Mouse (Mus musculus): Measurements from ENCODE around the gene 4931422A03Rik. TPM values are rescaled to one million over a fixed set of nuclear protein-coding genes. Genes with fewer than 3 reads are reported as not detected.
"Not testable (repeated sequence)": the region's sequence is repeated elsewhere in the genome, so short reads cannot be mapped to it uniquely, and the experiment has no call there.

The 4931422A03Rik gene
- total RNA-seq, 2 experiments from 2014 or later, result not detected

DNA sequence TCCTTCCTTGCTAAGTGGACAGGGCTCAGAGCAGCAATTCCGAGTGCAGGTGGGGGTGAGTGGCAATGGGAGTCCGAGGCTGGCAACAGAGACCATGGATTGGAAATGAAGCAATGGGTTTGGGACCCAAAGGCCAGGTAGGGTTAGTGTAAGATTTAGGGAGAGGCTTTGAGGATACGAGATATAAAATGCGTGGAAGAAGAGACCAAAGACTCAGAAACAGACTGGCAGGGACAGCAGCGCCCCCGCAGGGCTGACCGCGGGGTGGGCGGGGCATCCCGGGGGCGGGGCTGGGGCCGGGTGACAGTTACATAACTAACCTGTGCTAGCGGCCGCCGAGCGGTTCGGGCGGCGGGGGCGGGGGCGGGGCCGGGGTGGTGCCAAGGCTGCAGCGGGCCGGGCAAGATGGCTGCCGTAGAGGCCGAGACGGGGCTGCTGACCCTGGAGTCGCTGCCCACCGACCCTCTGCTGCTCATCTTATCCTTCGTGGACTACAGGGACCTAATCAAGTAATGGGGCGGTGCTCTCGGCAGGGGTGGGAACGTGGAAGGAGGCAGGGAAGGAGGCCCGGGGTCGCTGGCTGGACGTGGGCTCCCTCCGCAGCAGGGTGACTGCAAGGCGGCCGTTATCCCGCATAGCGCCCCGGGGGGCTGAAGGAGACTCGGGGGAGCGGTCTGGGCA is 563 bp downstream of the 4931422A03Rik start, which contains the start of gene Fbxo3:
Gene Fbxo3, plus strand, starts transcription at position 264 of the 681 bp plus-strand sequence.
- DNase-seq, result peak; percentile 93

DNA sequence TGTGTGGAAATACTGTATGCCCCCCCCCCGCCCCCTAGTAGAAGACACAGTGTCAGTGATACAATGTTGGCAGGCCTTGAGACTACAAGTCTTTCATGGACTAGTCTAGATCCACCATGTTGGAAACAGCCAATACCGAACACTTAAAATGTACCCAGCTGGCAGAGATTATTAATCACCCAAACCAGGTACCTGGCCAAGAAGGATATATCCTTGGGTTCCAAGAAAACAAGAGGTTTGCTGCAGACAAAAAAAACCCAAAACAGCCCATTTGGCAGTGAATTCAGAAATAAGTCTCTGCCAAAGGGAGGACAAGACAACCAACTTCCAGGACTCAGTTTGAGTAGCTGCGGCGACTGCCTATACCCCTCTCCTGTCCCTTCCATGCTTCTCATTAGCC is 3.5 kb downstream of the 4931422A03Rik start:
- no peak for DNase-seq

DNA sequence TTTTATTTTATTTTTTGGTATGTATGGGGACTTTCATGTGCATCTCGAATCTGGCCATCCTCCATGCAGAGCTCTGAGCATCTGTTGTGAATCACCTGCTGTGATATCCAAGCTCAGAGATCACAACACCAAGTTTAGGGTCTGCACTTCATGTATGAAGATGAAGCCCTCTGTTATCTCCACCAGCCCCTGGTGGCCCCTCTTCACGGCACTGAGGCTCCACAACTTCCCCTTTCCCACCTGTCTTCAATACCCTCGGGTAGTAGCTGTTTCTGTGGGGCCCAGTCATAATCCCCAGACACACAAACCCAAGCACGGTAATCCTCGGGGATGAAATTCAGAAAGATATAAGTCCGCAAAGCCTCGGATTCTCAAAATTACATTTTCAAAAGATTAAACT is 5.1 kb downstream of the 4931422A03Rik start:
- no peak for DNase-seq

DNA sequence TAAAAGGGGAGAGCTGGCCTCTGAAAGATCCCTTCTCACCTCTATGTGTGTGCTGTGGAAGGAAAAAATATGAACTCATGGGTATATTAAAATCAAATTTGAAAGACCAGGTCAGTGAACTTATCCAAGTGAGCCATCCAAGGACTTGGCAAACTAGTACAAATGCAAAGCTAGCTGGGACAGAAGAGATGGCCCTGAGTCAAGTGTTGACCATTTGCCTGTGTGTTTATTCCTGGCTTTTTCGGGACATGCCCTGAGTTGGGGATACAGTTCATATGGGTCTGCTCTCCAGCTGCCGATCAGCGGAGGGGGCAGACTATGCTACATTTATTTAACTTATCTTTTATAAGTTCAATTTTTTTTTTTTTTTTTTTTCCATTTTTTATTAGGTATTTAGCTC is 19.3 kb downstream of the 4931422A03Rik start:
- DNase-seq, result not testable (repeated sequence)

DNA sequence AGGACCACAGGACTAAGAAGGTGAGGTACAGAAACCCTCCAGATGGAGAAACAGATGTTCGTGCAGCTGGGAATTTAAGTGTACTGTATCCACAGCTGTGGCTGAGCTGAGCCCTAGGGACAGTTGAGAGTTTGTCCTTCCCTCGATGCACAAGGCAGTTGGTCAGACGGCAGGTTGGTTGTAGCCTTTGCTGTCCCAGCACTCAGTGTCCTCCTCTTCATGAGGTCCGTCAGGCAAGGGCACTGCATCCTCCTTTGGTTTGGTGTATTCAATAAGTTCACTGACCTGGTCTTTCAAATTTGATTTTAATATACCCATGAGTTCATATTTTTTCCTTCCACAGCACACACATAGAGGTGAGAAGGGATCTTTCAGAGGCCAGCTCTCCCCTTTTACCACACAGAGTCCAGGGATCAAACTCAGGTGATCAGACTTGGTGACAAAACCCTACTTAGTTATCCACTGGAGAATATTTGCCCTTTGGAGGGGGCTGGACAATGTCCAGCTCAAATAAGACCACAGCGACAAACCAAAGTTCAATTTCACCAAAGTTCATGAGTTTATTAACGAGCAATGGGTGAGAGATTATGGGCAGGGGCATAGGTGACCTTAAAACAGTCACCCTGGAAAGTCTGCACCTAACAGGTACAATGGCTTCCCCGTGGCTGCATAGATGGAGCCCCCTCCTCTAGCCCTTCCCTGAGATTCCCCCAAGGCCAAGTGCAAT is 20.2 kb downstream of the 4931422A03Rik start:
- no peak for DNase-seq

DNA sequence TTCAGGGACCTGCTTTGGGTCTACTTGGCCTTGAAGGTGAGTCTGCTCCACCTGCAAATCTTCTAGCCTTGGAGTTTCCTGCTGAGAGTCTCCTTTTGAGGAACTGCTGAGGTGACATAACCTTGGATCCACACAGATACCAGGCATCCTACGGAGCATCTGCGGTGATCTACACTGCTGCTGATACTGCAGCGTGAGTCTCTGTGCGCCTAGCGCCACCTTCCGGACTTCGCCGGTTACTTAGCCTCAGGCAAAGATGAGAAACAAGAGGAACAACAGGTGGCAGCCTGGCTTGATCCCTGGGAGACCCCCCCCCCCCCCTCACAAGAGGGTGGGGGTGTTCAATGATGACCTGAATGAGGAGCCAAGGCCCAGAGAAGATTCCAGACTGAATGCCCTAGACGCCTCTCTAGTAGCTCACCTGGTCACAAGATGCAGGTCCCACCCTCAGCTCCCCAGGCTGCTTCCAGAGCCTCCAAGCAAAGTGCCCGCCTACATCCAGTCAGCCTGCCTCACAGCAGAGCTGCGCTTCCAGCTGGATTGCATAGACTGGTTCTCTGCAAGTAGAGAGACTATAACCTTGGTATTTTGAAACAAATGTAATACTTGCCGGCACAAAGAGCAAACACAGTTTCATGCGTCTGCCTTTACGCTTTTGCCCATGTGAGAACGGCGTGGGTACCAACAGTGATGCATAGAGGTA is 25.3 kb downstream of the 4931422A03Rik start:
- no peak for DNase-seq

DNA sequence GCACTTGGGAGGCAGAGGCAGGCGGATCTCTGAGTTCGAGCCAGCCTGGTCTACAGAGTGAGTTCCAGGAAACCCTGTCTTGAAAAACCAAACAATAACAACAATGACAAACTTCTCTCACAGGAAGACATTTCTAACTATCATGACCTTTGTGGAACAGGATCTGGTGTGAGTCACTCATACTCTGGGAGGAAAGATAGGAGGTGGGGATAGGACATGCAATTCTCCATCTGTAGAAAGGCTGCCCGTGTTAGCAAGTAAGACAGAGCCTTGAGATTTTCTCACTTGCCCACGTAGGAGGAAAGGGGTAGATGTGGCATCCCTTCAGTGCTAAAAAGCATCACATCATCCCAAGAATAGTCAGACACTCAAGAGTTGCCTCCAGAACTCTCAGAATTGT is 26.3 kb downstream of the 4931422A03Rik start:
- DNase-seq, result no peak

DNA sequence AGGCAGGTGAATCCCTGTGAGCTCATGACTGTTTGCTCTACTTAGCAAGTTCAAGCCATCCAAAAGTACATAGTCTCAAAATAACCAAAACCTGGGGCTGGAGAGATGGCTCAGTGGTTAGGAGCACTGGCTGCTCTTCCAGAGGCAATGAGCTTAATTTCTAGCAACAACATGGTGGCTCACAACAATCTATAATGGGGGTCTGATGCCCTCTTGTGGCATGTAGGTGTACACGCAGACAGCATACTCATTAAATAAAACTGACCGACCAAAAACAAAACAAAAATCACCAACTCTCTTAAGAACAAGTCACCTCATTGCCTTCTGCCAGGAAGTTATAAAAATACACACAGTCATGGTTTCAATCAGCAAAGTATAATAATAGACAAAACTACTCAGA is 27.1 kb downstream of the 4931422A03Rik start:
- no peak for DNase-seq

DNA sequence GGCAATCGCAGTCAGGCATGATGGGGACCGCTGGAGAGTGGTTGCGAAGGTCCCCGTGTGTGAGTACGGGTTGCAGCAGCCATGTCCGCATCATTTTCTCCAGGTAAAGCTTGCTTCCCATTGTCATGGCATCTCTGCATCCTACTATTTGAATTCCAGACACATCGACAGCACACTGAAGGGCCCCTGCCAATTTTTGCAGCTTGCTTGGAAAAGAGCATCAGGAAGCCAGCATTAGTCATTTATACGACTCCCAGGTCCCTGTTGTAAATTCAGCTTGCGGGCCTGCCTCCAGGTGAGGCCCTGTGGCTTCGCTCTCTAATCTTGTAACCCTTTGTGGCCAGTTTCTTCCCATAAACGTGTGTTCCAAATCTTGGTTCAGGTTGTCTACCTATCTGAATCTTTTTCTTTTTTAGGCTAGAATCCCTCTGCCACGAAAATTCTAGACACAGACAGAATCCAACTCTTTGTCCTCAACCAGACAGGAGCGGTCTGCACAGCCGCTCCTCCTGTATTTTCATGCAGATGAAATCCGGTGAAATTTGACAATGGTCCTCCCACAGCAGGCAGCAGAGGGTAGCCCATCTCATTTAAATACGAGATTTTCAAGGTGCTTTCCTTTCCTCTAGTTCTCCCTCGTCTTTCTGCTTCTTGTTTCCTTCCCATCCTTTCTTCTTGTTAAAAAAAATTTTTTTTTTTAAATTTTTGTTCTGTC is 35.4 kb downstream of the 4931422A03Rik start:
- DNase-seq, result no peak

DNA sequence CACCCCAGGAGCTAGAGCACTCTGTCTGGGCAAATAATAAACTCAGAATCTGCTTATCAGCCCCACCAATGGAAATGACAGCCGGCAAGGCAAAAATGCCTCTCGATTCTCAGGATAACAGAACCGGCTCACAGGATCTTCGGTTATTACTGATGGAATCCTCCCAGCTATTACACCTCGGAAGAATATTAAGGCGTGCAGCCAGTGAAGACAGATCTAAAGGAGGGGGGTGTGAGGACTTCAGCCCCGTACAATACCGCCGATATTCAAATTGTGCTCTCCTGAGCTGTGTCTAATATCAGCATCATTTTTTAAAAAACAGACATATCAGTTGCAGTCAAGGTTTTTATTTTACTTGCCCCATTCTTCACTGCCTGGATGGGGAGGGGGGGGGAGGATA is 36.0 kb downstream of the 4931422A03Rik start:
- no peak for DNase-seq

DNA sequence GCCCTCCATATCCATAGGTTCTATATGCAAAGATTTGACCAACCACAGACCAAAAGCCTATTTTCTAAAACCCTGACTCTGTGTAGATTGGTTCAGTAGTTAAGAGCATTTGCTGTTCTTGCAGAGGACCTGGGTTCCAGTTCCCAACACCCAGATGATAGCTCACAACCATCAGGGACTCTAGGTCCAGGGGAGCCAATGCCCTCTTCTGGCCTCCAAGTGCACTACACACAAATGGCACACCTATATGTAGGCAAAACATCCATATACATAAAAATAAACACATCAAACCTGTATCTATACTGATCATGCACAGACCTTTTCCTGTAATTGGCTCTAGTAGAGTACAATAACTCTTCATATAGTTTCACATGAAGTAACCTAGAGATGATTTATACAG is 36.9 kb downstream of the 4931422A03Rik start:
- DNase-seq, result no peak

DNA sequence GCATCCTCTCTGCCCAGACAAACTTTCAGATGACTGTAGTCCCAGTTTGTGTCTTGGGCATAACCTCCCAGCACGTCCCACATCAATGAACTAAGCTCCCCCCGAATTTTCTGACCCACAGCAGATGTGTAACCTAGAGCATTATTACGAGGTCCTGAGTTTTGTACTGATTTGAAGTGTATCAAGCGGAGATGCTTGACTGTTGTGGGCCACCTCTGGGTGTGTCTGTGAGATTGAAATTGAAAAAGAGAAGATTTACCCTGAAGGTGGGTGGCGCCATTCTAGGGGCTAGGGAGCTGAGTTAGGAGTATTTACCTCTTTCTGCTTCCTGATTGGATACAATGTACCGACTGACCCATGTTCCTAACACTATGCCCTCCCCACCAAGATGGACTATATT is 38.4 kb downstream of the 4931422A03Rik start:
- no peak for DNase-seq

DNA sequence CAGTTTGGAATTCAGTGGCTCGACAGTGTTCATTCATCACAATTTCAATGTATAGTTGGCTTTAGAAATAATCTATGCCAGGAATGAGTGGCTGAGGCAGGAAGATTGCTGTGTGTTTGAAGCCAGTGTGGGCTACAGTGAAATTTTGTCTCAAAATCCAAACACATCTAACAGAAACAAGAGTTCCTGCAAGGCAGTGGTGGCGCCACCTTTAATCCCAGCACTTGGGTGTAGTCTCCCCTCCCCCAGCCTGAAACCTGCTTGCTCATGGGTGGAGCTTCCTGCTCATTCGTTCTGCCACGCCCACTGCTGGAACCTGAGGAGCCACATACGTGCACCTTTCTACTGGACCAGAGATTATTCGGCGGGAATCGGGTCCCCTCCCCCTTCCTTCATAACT is 40.6 kb downstream of the 4931422A03Rik start:
- not testable (repeated sequence) for DNase-seq

DNA sequence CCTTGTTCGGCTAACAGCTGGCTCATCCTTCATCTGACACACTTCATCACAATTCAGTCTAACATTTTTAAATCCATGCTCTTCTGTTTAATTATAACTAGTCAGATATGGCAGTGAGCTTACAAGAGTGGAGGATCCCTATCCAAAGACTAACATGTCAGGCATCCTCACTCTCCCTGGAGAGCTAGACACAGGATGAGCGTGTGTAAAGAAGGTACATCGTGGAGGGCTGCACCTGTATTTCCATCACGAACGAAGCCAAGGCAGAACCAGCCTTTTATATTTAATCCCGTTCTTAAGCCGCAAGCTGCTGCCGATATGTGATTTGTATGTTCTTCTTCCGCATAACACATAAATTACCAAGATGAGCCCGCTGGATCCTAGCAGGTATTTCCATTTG is 45.0 kb downstream of the 4931422A03Rik start:
- no peak for DNase-seq

DNA sequence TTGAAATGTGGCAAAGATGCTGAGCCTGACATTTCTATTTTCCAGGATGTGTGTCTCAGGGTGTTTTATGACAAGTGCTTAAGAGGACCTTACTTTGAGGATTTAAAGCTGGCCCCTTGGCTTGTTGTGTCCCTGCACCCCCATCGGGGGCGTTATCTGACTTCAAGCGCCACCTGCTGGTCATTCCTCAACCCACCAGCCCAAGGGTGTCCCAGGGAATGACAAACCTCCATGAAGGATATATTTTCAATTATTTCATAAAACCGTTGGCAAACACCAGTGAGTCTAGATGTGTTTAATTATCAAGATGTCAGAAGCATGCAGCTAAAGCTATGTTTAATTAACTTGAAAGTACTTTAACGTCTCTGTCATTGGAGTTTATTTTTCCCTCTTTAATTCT is 45.9 kb downstream of the 4931422A03Rik start:
- DNase-seq, result peak; percentile 26

DNA sequence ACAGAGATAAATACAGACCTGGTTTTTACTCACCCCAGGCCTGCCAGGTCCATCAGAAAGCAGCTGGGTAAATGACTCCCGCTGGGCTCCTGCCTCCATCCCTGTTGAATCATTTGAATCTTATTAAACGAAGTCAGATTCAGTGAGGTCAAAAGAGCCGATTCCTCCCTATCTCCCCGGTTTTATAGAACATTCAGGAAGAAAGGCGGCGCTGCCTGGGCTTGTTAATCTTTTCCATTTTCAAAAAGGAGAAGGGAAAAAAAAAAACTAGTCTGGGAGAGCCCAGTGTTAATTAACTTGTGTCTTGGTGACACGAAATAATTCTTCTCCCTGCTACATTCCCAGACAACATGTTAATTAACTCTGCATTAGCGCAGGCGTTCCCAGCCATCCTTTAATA is 50.4 kb downstream of the 4931422A03Rik start:
- no peak for DNase-seq

DNA sequence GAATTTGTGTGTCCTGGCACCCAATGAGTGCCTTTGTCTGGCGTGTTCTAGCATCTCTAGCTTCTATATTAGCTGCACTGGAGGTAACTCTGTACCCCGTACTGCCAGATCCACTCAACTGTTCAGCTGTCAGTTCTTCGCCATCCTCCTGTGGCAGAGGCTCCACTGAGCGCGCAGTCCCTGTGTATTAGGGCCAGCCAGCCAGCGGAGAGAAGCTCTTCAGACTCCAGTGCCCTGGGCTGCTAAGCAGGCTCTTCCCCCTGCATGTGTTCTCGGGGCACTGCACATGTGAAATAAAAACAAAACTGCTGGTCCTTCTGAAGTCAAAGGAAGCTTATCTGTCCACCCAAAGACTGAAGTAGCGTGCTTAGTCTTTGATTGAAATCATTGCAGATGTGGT is 50.9 kb downstream of the 4931422A03Rik start:
- no peak for DNase-seq

DNA sequence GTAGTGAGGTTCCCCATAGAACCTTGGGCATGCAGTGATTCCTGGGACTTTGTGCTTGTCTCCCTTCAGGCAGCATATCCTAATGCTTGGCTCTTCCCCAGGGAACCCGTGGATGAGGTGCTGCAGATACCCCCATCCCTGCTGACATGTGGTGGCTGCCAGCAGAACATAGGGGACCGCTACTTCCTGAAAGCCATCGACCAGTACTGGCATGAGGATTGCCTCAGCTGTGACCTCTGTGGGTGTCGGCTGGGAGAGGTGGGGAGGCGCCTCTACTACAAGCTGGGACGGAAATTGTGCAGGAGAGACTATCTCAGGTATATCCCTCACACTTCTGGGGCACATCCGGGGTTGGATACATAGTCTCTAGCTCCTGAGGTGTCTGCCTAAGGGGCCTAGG is 52.3 kb downstream of the 4931422A03Rik start:
- no peak for DNase-seq

DNA sequence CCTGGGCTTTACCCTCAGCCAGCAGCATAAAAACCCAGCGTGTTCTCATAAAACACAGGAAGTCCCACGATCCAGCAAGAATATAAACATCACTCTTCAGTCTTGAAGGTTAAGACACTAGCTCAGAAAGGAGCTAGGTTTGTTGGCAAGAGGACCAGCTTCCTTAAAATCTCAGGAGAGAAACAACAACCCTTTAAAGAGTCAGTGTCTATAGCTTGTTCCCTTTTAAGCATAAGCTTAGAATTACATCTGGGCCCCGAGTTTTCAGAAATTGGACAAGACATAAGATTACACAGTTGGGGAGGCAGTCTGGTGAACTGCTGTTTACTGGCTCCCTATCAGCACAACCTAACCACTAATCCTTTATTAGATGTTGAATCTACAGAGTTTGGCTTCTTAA is 56.3 kb downstream of the 4931422A03Rik start:
- no peak for DNase-seq

DNA sequence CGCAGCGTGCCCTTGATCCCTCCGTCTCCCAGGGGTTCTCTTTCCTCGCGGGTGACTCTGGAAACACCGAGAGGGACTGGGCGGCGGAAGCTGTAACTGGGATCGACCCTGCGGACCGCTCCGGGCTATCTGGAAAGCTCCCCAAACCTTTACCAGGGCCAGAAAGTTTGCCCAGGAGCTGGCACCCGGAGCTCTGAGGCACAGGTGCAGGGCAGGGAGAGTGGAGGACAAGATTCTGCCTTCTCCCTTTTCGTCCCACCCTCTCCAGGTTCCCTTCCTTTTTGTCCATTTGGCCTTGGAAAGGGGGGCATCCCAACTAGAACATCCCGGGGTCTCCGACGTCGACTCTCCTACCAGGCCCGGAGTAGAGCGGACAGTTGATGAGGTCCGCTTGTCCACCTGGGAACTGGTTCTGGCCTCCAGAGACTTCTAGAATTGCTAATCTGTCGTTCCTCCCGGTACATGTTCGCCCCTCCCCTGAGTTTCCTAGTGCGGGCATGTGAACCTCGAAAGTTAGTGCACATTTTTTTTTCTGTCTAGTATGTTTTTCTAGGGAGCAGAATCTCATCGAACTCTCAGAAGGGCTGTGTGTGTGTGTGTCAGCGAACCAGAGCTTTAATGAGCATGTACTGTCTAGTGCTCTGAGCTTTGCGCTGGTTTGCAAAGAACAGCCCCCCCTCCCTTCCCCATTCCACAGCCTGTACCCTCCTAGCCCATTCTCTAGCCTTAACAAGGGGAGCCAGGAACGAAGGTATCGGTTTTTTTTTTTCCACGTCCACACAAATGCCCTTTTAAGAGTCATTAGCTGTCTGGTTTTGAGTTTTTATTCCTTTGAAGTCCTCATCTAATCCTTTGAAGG is 57.1 kb downstream of the 4931422A03Rik start:
- DNase-seq, result no peak

DNA sequence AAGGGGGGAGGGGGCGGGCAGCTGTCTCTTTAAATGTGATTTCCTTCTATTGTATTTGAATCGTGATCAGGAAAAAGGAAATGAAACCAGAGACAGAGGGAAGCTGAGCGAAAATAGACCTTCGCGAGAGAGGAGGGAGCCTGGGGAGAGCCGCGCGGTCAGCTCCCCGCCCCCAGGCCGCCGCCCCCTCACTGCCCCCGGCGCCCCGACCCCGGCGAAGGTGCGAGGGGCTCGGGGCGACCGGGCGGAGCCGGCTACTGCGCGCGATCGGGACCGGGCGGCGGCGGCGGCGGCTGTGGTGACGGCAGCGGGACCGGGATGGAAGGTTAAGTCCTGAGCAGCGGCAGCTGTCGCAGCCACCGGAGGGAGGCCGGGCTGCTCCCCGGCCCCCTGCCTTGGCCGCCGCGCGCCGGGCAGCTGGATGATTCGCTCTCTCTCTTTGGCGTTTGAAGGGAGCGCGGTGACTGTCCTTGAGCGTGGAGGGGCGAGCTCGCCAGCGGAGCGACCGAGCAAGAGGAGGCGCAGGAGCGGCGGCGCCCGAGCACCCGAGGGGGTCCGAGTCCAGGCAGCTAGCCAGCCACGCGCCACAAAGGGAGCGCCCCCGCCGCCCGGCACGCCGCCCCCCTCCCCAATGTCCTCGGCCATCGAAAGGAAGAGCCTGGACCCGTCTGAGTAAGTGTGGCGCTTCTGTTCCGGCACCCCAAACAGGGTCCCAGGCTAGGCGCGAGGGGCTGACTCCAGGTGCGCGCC is 57.9 kb downstream of the 4931422A03Rik start:
- peak; percentile 45 for DNase-seq
